Mouse (Mus musculus) forebrain, embryonic 14.5 days (tissue): ENCODE data around the gene Arhgap40. TPM values are rescaled to one million over a fixed set of nuclear protein-coding genes. Genes with fewer than 3 reads are reported as not detected.

Experiments
- polyA plus RNA-seq: library from polyadenylated mRNA; unstranded; fragments of >200 nt; fragmentation: Nextera tagmentation; extraction: Ambion mirVana; gene quantifications from 2 replicates; pipeline ENCODE4 v1.2.1, GENCODE M21; 2014

Arhgap40 gene
- polyA plus RNA-seq, 1 experiment from 2014 or later = 0.44 TPM

Other genes starting within 250 kb of the Arhgap40 start
- 2.6 and 3.0 TPM in 2 replicates for gene Lbp, start 206.3 kb upstream of the Arhgap40 start, polyA plus RNA-seq
- gene Snhg11, start 137.2 kb upstream of the Arhgap40 start, polyA plus RNA-seq = 30.3 and 55.7 TPM in 2 replicates
- gene Ralgapb, start 102.9 kb upstream of the Arhgap40 start, polyA plus RNA-seq = 22.8 and 25.7 TPM in 2 replicates
- gene Adig, start 10.2 kb upstream of the Arhgap40 start, polyA plus RNA-seq = not detected in 2 replicates
- gene Slc32a1, start 98.0 kb downstream of the Arhgap40 start, polyA plus RNA-seq = 4.6 and 6.4 TPM in 2 replicates
- 10.4 and 12.8 TPM in 2 replicates for gene Actr5, start 112.1 kb downstream of the Arhgap40 start, polyA plus RNA-seq
- gene Ppp1r16b, start 152.6 kb downstream of the Arhgap40 start, polyA plus RNA-seq = 12.4 and 18.4 TPM in 2 replicates